Mouse (Mus musculus) embryonic facial prominence, embryonic 15.5 days (tissue): ENCODE measurements around the gene Ugt1a9. TPM values are rescaled to one million over a fixed set of nuclear protein-coding genes. Genes with fewer than 3 reads are reported as not detected.
A peak's percentile ranks its signal among the peaks of the same experiment; 100 is the strongest.

Source experiments
- ATAC-seq: fragments of 200-750 bp; cut with Nextera tagmentation; 2 replicates; pipeline ENCODE4 v1.8.0; 2017; ENCODE audit warnings: low read depth, moderate TSS enrichment; ENCODE audit not compliant: insufficient number of reproducible peaks, low FRiP score, low TSS enrichment
- H3K27ac ChIP-seq: fragments of 300-500 bp; sonication (generic); replicated peaks from 2 replicates; pipeline ENCODE4 v1.5.1; 2015; ENCODE audit warnings: mild to moderate bottlenecking, inconsistent platforms
- H3K27me3 ChIP-seq: fragments of 300-500 bp; sonication (generic); 2 replicates; pipeline ENCODE4 v1.6.1; 2015; ENCODE audit warnings: inconsistent platforms
- H3K36me3 ChIP-seq: fragments of 300-500 bp; sonication (generic); 2 replicates; pipeline ENCODE4 v1.6.1; 2015; ENCODE audit warnings: mild to moderate bottlenecking, inconsistent platforms
- H3K4me1 ChIP-seq: fragments of 300-500 bp; sonication (generic); 2 replicates; pipeline ENCODE4 v1.6.1; 2015; ENCODE audit warnings: inconsistent platforms
- H3K4me2 ChIP-seq: fragments of 300-500 bp; sonication (generic); replicated peaks from 2 replicates; pipeline ENCODE4 v1.6.1; 2015; ENCODE audit warnings: mild to moderate bottlenecking, inconsistent platforms
- H3K4me3 ChIP-seq: fragments of 300-500 bp; sonication (generic); replicated peaks from 2 replicates; pipeline ENCODE4 v1.5.1; 2015; ENCODE audit warnings: mild to moderate bottlenecking, inconsistent platforms
- H3K9ac ChIP-seq: fragments of 300-500 bp; sonication (generic); 2 replicates; pipeline ENCODE4 v1.6.1; 2015; ENCODE audit warnings: inconsistent platforms
- H3K9me3 ChIP-seq: fragments of 300-500 bp; sonication (generic); replicated peaks from 2 replicates; pipeline ENCODE4 v1.6.1; 2016; ENCODE audit warnings: inconsistent platforms
- WGBS: fragments of 180-500 bp; shearing (Covaris S2); methylation state at CpG from one replicate; pipeline ENCODE4 v1.1.7; 2015; 5-methylcytosine and 5-hydroxymethylcytosine counted together
- polyA plus RNA-seq: library from polyadenylated mRNA; unstranded; fragments of >200 nt; fragmentation: Nextera tagmentation; extraction: Ambion mirVana; gene quantifications from 2 replicates; pipeline ENCODE4 v1.2.1, GENCODE M21; 2015

Ugt1a9 gene
- polyA plus RNA-seq, 1 experiment from 2014 or later = not detected

- Histone ChIP-seq H3K27ac (no peak overlapping the region), H3K36me3 (no peaks in the 10 kb centered on the region), H3K9me3 (no peaks in the 10 kb centered on the region), H3K4me2 (no peak overlapping the region), H3K9ac (no peak overlapping the region), H3K4me1 (no peaks in the 10 kb centered on the region), H3K4me3 (no peak overlapping the region), H3K27me3 (no peaks in the 10 kb centered on the region)
- ATAC-seq = no peak
- 90% methylated on average over 1 of the region's 1 CpGs for WGBS
These were observed 125.1 kb downstream of the Ugt1a9 start for GRCm38 (mm10) chr1:88195687-88196086.

DNA sequence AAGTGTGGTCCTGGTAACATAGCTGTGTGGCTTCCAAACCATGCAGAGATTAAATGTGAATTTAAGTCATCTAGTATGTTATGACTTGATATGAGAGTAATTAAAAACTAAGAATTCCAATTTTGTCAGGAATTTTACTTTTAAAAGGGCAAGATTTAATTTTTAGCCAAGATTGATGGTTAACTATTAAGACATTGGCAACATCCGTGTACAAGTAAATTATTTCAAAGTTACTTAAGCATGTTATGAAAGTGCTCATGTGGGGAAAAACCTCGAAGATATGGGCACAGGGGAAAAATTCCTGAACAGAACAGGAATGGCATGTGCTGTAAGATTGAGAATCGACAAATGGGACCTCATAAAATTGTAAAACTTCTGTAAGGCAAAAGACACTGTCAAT is 126.8 kb downstream of the Ugt1a9 start:
- Histone ChIP-seq H3K4me1 (no peaks in the 10 kb centered on the region), H3K4me2 (no peak overlapping the region), H3K9me3 (no peaks in the 10 kb centered on the region), H3K4me3 (no peak overlapping the region), H3K27ac (no peak overlapping the region), H3K9ac (no peak overlapping the region), H3K36me3 (no peaks in the 10 kb centered on the region), H3K27me3 (no peaks in the 10 kb centered on the region)
- ATAC-seq = no peak
- WGBS = 64% methylated on average over 3 of the region's 3 CpGs

DNA sequence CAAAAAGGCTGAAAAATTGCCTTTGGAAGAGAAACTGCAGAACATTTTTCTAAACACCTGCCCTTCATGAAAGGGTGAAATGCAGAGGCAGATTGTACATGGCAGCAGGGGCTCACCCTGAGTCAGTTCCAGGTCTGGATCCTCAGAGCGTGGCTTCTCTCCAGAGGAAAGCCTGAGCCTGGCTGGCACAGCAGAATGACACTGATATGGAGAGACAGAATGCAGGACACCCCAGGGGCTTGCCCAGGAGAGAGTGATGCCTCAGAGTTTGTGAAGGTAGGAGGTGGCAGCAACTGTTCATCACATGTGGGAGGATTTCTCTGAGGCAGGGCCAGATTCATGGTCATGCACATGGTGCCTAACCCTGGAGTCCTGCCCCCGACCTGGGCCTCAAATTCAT is 129.4 kb downstream of the Ugt1a9 start:
- ATAC-seq = no peak
- Histone ChIP-seq H3K27me3 (no peaks in the 10 kb centered on the region), H3K4me3 (no peak overlapping the region), H3K27ac (no peak overlapping the region), H3K9ac (no peak overlapping the region), H3K36me3 (no peaks in the 10 kb centered on the region), H3K4me1 (peaks cover 1% of the 10 kb centered on the region; the same call in 1 of the 2 replicates), H3K4me2 (no peak overlapping the region), H3K9me3 (no peaks in the 10 kb centered on the region)
- WGBS = 73% methylated on average over 2 of the region's 2 CpGs

- H3K9ac ChIP-seq = no peak within 1 kb of the TSS
- H3K4me2 ChIP-seq = no peak within 1 kb of the TSS
- H3K27me3 ChIP-seq = no peaks in the 10 kb centered on the region
- H3K4me3 ChIP-seq = no peak within 1 kb of the TSS
- 80% methylated on average over 7 of the region's 7 CpGs for WGBS
- H3K9me3 ChIP-seq = no peaks in the 10 kb centered on the region
- no peak for ATAC-seq
- H3K36me3 ChIP-seq = no peaks in the 10 kb centered on the region
- peaks cover 6% of the 10 kb centered on the region; the same call in 1 of the 2 replicates for H3K4me1 ChIP-seq
- H3K27ac ChIP-seq = no peak within 1 kb of the TSS
These were observed 129.9 kb downstream of the Ugt1a9 start, which contains the start of gene Ugt1a2 for GRCm38 (mm10) chr1:88200456-88200855. Gene Ugt1a2 (plus strand): TSS chr1:88200601.

- Histone ChIP-seq H3K9ac (peak within 1 kb of the TSS; percentile 59), H3K9me3 (no peaks in the 10 kb centered on the region), H3K27ac (no peak within 1 kb of the TSS), H3K4me3 (peak within 1 kb of the TSS; percentile 54), H3K27me3 (no peaks in the 10 kb centered on the region), H3K4me1 (peaks cover 7% of the 10 kb centered on the region; the same call in 1 of the 2 replicates), H3K36me3 (no peaks in the 10 kb centered on the region), H3K4me2 (peak within 1 kb of the TSS; percentile 82)
- peak; percentile 97 for ATAC-seq
- 6% methylated on average over 62 of the region's 62 CpGs for WGBS
These were observed 134.8 kb downstream of the Ugt1a9 start, which contains the start of gene Dnajb3 for GRCm38 (mm10) chr1:88205294-88205922. Gene Dnajb3 (minus strand): TSS chr1:88205782.

GRCm38 (mm10) chr1:88206843-88207479 is 136.4 kb downstream of the Ugt1a9 start:
- Histone ChIP-seq H3K9ac (no peak overlapping the region), H3K36me3 (no peaks in the 10 kb centered on the region), H3K4me3 (no peak overlapping the region), H3K27ac (no peak overlapping the region), H3K4me2 (no peak overlapping the region), H3K4me1 (peaks cover 7% of the 10 kb centered on the region; the same call in 1 of the 2 replicates), H3K9me3 (peaks cover 7% of the 10 kb centered on the region), H3K27me3 (no peaks in the 10 kb centered on the region)
- 81% methylated on average over 2 of the region's 2 CpGs for WGBS
- no peak for ATAC-seq

DNA sequence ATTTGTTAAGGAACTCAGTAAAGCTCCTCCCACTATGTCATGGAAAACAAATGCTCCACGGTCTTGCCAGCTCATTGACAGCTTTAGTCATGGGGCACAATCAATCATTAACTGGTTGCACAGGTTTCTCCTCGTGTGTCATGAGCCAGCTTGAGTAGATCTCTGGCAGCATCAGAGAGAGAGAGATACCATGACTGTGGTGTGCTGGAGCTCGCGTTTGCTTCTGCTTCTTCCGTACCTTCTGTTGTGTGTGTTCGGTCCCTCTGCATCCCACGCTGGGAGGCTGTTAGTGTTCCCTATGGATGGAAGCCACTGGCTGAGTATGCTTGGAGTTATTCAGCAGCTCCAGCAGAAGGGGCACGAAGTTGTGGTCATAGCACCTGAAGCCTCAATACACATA is 141.2 kb downstream of the Ugt1a9 start, which contains the start of gene Ugt1a1:
Ugt1a1 (plus strand) TSS at position 148 of the 400 bp plus-strand sequence.
- H3K4me2 ChIP-seq = no peak within 1 kb of the TSS
- no peaks in the 10 kb centered on the region for H3K36me3 ChIP-seq
- H3K27ac ChIP-seq = no peak within 1 kb of the TSS
- no peak for ATAC-seq
- WGBS = 66% methylated on average over 8 of the region's 8 CpGs
- no peak within 1 kb of the TSS for H3K4me3 ChIP-seq
- H3K9ac ChIP-seq = no peak within 1 kb of the TSS
- peaks cover 47% of the 10 kb centered on the region for H3K9me3 ChIP-seq
- no peaks in the 10 kb centered on the region for H3K27me3 ChIP-seq
- H3K4me1 ChIP-seq = no peaks in the 10 kb centered on the region

DNA sequence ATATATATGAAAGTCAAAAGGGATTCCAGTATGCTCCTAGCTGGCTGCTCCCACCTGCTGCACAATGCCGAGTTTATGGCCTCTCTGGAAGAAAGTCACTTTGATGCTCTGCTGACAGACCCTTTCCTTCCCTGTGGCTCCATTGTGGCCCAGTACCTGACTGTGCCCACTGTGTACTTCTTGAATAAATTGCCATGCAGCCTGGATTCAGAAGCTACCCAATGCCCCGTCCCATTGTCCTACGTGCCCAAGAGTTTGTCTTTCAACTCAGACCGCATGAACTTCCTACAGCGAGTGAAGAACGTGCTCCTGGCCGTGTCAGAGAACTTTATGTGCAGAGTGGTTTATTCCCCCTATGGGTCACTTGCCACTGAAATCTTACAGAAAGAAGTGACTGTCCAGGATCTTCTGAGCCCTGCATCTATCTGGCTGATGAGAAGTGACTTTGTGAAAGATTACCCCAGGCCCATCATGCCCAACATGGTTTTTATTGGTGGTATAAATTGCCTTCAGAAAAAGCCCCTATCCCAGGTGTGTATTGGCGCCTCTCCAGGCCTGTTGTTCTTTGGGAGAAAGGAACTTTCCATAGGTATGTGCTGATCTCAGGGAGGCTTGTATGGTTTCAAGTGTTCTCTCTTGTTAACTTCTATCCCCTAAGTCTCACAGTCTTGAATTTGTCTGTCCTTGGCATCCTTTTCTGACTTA is 141.9 kb downstream of the Ugt1a9 start:
- Histone ChIP-seq H3K27me3 (no peaks in the 10 kb centered on the region), H3K9ac (no peak overlapping the region), H3K27ac (no peak overlapping the region), H3K4me2 (no peak overlapping the region), H3K9me3 (peaks cover 52% of the 10 kb centered on the region), H3K4me1 (no peaks in the 10 kb centered on the region), H3K4me3 (no peak overlapping the region), H3K36me3 (no peaks in the 10 kb centered on the region)
- 58% methylated on average over 8 of the region's 8 CpGs for WGBS
- ATAC-seq = no peak

DNA sequence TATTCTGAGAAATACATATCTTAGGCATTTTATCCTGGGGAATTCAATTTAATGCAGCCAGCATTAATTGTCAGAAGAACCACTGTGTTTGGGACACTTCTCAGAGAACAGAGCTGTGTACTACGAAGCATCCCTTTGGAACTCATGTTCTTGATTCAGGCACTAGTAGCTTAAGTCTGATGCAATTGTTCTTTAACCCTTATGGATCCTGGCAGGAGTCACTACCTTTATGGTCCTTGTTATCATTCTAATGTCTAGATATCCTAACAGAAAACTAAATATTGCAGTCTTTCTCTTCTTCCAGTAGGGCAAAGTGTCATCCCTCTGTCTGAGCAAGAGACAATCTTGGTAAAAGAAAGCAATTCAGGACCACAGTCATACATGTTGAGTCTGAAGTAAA is 142.5 kb downstream of the Ugt1a9 start:
- peaks cover 55% of the 10 kb centered on the region for H3K9me3 ChIP-seq
- ATAC-seq = no peak
- 70% methylated on average over 1 of the region's 1 CpGs for WGBS
- no peaks in the 10 kb centered on the region for H3K4me1 ChIP-seq
- H3K4me2 ChIP-seq = no peak overlapping the region
- no peak overlapping the region for H3K9ac ChIP-seq
- H3K36me3 ChIP-seq = no peaks in the 10 kb centered on the region
- no peaks in the 10 kb centered on the region for H3K27me3 ChIP-seq
- H3K4me3 ChIP-seq = no peak overlapping the region
- H3K27ac ChIP-seq = no peak overlapping the region

GRCm38 (mm10) chr1:88213766-88214461 is 143.3 kb downstream of the Ugt1a9 start:
- H3K27ac ChIP-seq = no peak overlapping the region
- H3K27me3 ChIP-seq = no peaks in the 10 kb centered on the region
- ATAC-seq = peak; percentile 9; the same call in 1 of the 2 replicates
- H3K9ac ChIP-seq = no peak overlapping the region
- no peaks in the 10 kb centered on the region for H3K4me1 ChIP-seq
- H3K36me3 ChIP-seq = no peaks in the 10 kb centered on the region
- H3K9me3 ChIP-seq = peaks cover 55% of the 10 kb centered on the region
- H3K4me3 ChIP-seq = no peak overlapping the region
- 78% methylated on average over 2 of the region's 2 CpGs for WGBS
- no peak overlapping the region for H3K4me2 ChIP-seq

- no peak overlapping the region for H3K9ac ChIP-seq
- 77% methylated on average over 2 of the region's 2 CpGs for WGBS
- H3K27ac ChIP-seq = no peak overlapping the region
- H3K4me3 ChIP-seq = no peak overlapping the region
- peaks cover 55% of the 10 kb centered on the region for H3K9me3 ChIP-seq
- ATAC-seq = 0 out of 2 replicates have a peak, but pooled peaks have one; percentile 5
- no peaks in the 10 kb centered on the region for H3K27me3 ChIP-seq
- no peaks in the 10 kb centered on the region for H3K36me3 ChIP-seq
- H3K4me1 ChIP-seq = no peaks in the 10 kb centered on the region
- no peak overlapping the region for H3K4me2 ChIP-seq
These were observed 143.9 kb downstream of the Ugt1a9 start for GRCm38 (mm10) chr1:88214462-88214952.
